Mouse (Mus musculus) fibroblast of lung, adult 2 months (primary cell): ENCODE results near the gene Scnn1b.

Experiments used
- DNase-seq: peaks from one replicate; pipeline ENCODE4 v3.0.0-alpha.2; 2011; ENCODE audit warnings: low read depth

The Scnn1b gene

GRCm38 (mm10) chr7:121864858-121865585 lies at the start of gene Scnn1b:
Gene Scnn1b, plus strand, starts transcription at chr7:121865038.
- no peak for DNase-seq

GRCm38 (mm10) chr7:121821632-121822031 lies 43.2 kb upstream of the Scnn1b start:
- DNase-seq: no peak

GRCm38 (mm10) chr7:121828481-121828880 lies 36.4 kb upstream of the Scnn1b start:
- no peak for DNase-seq

GRCm38 (mm10) chr7:121835392-121835791 lies 29.4 kb upstream of the Scnn1b start:
- no peak for DNase-seq

GRCm38 (mm10) chr7:121836827-121837226 lies 28.0 kb upstream of the Scnn1b start:
- DNase-seq: no peak

- DNase-seq: no peak
Measured at GRCm38 (mm10) chr7:121840810-121841209, 24.0 kb upstream of the Scnn1b start.

- no peak for DNase-seq
Measured at GRCm38 (mm10) chr7:121842234-121842633, 22.6 kb upstream of the Scnn1b start.

- no peak for DNase-seq
Measured at GRCm38 (mm10) chr7:121845964-121846363, 18.9 kb upstream of the Scnn1b start.

GRCm38 (mm10) chr7:121848537-121849168 lies 16.2 kb upstream of the Scnn1b start:
- no peak for DNase-seq

GRCm38 (mm10) chr7:121857177-121857884 lies 7.5 kb upstream of the Scnn1b start:
- DNase-seq: no peak

GRCm38 (mm10) chr7:121858939-121859338 lies 5.9 kb upstream of the Scnn1b start:
- DNase-seq: no peak

- DNase-seq: no peak
Measured at GRCm38 (mm10) chr7:121871631-121872030, 6.8 kb downstream of the Scnn1b start.

GRCm38 (mm10) chr7:121873998-121874397 lies 9.2 kb downstream of the Scnn1b start:
- DNase-seq: no peak

- DNase-seq: no peak
Measured at GRCm38 (mm10) chr7:121874784-121875183, 9.9 kb downstream of the Scnn1b start.

- no peak for DNase-seq
Measured at GRCm38 (mm10) chr7:121880246-121880645, 15.4 kb downstream of the Scnn1b start.

GRCm38 (mm10) chr7:121890636-121891360 lies 26.0 kb downstream of the Scnn1b start:
- no peak for DNase-seq

- no peak for DNase-seq
Measured at GRCm38 (mm10) chr7:121896689-121897088, 31.9 kb downstream of the Scnn1b start.

GRCm38 (mm10) chr7:121899311-121899710 lies 34.5 kb downstream of the Scnn1b start:
- no peak for DNase-seq

GRCm38 (mm10) chr7:121899940-121900339 lies 35.1 kb downstream of the Scnn1b start:
- no peak for DNase-seq

GRCm38 (mm10) chr7:121902757-121903411 lies 38.0 kb downstream of the Scnn1b start:
- DNase-seq: no peak

GRCm38 (mm10) chr7:121906879-121907278 lies 42.0 kb downstream of the Scnn1b start:
- DNase-seq: no peak

GRCm38 (mm10) chr7:121912250-121912649 lies 47.4 kb downstream of the Scnn1b start:
- DNase-seq: no peak
